Mouse (Mus musculus) monocyte, adult 2 months (primary cell): ENCODE results near the gene 6430571L13Rik.
"Not testable (repeated sequence)": the region's sequence is repeated elsewhere in the genome, so short reads cannot be mapped to it uniquely, and the experiment has no call there.

Source experiments
- DNase-seq, 2 experiments: peaks; one replicate each; pipeline ENCODE4 v3.0.0; 2022; ENCODE audit warnings: low spot score in 2 of 2, low read depth in 1 of 2

The 6430571L13Rik gene

DNA sequence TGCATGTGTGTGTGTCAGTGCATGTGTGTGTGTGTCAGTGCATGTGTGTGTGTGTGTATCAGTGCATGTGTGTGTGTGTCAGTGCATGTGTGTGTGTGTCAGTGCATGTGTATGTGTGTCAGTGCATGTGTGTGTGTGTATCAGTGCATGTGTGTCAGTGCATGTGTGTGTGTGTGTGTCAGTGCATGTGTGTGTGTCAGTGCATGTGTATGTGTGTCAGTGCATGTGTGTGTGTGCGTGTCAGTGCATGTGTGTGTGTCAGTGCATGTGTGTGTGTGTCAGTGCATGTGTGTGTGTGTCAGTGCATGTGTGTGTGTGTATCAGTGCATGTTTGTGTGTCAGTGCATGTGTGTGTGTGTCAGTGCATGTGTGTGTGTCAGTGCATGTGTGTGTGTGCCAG lies 33.7 kb upstream of the 6430571L13Rik start:
- not testable (repeated sequence) for DNase-seq

DNA sequence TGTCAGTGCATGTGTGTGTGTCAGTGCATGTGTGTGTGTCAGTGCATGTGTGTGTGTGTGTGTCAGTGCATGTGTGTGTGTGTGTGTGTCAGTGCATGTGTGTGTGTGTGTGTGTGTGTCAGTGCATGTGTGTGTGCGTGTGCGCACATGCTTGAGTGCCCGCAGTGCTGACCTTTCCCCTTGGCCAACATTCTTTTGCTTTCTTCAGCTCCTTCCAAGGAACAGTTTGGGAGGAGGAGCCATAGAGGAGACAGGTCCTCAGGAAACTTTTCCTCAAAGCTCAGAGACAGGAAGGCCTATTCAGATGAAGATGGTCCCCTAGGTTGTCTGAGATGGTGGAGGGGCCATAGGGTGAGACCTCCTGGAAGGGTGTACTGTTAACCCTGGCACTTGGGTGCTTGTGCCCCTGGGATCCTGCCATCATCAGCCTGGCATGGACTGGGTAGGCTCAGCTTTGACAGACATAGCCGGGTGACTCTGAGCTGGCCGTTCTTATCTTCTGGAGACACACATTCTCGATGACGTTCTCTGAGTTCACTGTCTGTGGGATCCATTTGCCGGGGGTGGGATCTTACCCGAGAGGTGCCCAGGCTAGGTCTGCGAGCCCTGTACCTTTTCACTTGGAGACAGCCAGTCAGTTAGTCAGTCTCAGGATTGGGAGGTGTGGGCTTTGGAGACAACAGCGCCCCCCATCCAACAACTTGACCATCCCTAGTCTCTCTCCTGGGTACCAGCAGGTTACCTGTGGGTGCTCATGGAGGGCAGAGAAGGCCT lies 33.1 kb upstream of the 6430571L13Rik start:
- DNase-seq = no peak

DNA sequence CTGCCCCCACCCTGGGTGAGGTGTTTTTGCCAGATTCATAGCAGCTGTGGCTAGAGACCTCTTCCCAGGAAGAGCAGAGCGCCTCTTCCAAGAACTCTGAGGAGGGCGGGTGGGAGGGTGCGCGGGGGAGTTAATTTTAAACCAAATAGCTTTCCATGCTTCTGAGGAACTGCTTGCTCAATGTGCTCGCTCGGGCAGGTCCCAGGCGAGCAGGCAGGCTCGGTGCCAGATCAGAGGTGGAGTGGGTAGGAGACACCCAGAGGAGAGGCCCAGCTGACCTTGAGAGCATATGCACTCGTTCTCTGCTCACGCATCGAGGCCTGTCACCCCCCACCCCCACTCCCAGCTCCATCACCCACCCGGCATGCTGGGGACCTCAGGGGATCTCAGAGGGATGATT lies 32.5 kb upstream of the 6430571L13Rik start:
- DNase-seq = no peak

DNA sequence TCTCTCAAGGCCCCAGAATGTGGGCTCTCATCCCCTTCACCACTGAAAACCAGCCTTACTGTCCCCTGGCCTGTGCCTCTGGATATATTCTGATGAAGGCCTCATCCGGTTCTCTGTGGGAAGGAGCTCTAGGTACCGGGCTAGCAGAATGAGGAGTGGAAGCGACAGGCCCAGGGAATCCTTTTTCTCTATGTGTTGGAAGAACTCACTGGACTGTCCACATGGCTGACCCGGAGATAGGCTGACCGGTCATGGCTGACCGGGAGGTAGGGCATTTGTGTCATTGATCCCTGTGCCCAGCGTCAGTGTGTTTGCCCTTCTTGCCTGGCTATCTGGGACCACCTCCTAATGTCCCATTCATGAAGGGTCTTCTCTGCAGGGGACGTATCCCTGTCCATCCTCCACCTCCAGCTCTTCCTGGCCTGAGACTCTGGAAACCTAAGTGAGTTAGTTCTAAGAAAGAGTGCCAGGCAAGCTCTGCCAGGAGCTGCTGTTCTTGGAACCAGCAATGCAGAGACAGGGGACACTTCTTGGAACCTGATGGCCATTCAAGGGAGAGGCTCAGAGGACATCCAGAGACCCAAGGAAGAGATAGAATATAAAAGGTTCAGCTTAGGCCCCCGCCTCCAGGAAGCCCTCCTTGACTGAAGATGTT lies 31.9 kb upstream of the 6430571L13Rik start:
- DNase-seq = no peak

DNA sequence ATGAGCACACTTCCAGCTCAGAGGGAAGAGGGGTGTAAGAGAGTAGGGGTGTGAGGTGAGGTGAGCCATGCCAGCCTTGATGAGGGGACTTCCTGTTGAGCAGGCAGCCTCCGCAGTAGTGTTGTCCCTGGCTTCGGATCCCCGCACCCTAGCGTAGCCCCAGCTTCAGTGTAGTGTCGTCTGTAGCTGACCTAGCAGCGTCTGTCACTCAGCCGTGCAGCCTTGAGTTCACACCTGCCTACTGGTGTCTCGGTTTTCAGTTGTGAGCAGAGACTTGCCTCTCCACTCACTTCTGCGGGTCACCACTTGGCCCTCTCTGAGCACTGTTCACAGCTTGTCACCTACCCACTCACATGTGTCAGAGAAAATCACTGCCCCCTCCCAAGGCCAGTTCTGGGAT lies 31.2 kb upstream of the 6430571L13Rik start:
- DNase-seq = no peak

DNA sequence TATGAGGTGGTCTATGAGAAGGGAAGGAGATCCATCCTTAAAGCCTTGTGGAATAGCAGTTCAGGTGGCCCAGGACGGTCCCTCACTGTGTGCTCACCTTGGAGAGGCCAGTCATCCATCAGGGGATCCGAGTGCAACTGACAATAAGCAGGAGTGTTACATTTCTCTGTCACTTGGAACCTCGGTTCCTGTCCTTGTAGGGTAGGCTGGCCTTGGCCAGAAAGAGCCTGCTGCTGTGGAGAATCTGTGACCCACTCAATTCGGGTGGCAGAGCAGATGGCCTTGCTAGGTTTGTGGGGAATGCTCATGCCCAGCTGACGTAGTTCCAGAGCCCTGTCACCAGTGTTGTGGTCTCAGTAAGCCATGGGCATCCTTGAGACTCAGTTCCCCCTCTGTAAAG lies 30.8 kb upstream of the 6430571L13Rik start:
- no peak for DNase-seq

DNA sequence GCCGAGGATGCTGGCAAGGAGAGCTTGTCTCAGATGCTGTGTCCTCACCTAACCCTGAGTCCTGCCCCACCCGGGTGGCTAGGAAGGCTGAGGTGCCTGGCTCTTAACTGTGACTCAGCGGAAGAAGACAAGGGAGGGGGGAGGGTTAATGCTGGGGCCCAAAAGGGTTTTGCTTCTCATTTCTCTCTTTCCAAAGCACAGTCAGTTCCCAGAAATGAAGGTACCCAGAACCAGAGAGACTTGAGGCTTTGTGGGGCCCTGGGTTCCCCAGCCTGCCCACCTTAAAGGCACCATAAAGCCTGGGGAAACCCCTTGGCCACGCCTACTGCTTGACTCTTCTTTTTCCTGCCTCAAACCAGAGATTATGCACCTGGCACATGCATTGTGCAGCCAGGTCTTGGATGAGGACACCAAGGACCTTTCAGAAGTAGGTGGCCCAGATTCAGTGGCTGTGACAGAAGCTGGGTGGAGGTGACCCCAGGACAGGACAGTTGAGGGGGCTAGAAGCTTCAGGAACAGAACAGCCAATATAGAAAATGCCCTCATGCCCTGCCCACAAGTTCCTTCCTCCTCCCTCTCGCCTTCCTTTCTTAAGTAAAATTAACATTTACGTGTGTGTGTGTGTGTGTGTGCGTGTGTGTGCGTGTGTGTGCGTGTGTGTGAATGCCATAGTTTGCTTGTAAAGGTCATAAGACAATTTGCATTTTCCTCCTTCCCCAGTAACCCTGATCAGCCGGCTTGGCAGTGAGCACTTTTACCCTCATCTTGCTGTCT lies 27.4 kb upstream of the 6430571L13Rik start:
- no peak for DNase-seq

DNA sequence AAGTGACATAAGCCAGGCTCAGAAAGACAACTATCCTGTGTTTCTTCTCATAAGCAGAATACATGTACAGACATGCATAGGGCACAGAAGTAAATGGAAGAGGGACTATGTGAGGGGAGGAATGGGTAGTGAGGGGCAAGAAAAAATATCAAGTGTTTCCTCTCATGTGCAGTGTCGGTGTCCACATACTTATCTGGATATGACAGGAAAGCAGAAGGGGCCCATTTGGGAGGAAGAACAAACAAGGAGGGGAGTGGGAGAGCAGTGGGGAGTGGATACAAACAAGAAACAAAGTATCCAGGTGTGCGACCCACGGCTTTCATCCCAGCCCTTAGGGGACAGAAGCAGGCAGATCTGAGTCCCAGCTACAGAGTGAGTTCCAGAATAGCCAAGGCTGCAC lies 26.5 kb upstream of the 6430571L13Rik start:
- no peak for DNase-seq

DNA sequence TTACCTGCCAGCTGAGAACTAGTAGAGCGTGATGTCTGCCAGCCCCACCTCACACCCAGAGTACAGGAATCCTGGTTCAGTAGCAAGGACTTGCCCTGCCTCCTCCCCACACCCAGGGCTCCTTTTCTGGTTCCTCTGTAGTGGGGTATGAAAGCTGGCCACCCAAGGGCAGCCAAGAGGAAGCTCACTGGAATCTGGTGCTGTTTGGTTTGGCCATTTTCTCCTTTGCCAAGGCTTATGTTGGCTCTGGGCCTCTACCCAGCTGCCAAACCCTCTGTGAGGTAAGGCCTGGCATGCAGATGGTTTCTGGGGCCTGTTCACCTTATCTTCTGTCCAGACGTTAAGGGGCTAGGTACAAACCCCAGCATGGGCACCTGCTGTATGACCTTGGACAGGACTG lies 24.6 kb upstream of the 6430571L13Rik start:
- no peak for DNase-seq

DNA sequence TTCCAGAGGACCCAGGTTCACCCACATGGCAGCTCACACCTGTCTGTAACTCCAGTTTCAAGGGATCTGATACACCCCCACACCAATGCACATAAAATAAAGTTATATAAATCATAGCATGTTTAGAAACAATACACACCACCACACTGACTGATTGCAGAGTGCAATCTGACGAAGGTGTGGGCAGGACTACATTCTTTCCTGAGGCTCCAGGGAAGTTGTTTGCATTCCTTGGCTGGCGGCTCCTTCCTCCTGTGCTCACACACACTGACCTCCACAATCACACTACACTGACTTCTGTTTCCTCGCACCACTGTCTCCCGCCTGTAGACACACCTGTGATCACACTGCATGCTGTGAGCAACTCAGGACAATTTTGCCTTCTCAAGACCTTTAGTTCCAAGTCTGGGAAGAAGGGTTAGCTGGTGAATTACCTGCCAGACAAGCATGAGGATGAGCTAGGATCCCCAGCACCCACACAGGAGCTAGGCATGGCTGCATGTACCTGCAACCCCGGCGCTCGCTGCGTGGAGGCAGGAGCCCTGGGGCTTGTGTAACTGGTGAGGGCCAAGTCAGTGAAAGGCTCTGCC lies 17.8 kb upstream of the 6430571L13Rik start:
- no peak for DNase-seq

DNA sequence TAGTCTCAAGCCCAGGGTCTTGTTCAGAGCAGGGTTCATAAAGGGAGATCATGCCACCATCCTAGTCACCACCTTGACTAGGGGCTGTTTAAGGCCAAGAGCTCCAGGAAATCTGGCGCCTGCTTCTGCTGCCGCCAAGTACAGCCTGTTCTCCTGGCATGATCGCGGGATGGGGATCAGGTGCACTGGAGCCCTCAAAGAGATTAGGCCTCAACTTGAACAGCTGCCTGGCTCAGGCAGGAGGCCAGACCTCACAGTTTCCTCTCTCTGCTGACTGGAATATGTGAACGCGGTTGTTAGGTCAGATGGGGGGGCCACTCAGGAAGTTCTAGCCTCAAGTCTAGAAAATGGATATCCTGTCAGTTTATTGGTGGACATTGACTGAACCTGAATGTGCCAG lies 16.8 kb upstream of the 6430571L13Rik start:
- no peak for DNase-seq

DNA sequence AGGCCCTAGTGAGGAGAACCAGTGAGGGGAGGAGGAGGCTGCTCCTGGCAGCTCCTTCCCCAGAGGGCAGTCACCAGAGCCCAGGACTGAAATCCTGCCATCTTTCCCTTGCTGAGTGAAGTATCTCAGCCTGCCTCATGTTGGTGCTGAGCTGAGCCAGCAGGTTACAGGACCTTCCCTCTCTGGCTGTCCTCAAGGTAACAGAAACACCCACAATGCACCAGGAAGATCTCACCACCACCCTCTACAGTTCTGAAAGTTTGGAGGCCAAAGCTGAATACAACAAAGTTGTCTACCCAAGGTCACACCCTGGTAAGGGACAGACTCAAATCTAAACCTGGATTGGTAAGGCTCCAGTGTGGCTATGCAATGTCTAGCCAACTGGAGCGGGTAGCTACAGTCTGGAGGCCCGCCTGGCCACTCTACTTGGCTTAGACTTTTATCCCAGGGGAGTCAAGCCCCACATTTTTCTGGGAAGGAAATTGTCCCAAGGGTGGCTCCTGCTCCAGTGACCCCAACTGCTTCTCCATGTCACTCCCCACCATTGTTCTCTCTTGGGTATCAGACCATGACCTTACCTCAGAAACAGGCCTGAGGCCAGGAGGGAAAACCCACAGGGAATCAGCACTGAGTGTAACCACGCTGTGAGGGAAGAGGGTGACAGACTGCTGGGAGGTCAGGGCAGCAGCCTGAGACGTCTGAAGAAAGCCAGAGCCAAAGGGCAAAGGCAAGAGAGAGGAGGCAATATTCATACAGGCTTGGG lies 15.4 kb upstream of the 6430571L13Rik start:
- DNase-seq = no peak

DNA sequence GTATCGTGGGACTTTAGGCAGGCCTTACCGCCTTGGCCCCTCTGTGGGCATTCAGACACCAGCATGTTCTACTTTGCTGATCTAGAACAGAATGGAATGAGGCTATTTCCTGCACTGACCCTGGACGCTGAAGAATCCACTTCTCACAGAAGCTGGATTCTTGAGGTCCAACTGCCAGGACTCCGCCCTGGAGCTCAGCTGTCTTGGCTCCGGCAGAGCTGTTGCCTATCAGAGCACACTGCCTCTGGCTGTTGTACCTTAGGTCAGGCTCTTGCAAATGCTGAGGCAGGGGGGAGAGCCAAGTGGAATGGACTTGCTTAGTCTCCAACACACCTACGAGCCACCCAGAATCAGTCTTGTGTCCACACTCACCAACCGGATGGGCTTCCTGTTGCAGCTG lies 14.5 kb upstream of the 6430571L13Rik start:
- DNase-seq = no peak

DNA sequence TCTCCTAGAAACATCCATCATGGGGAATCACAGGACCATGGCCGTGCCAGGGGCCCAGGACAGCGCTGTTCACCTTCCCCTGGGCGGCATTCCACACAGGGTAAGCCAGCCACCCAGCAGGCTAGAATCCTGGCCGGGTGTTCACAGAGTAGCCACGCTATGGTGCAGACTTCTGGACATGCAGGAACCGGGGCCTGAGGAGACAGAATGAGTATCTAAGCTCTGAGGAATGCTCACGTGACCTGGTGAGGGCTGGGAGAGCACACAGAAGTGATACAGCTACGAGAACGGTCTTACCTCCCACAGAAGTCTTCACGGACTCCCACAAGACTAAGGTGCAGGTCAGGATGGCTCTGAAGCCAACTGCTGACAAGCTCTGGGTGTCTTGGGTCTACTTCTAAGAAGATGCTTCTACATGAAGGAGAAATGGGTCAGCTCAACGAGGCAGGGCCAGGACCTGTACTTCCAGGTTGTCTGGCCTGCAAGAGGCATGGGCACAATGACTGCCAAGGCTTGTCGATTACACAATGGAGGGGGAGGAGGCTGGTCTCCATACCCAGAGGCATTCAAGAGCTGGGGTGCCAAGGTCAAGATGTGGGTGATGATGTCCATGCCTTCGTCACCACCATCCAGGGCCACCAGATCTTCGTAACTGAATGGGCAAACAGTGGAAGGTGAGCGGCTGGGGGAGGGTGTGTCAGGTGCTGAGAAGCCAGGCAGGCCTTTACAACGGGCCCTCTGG lies 12.4 kb upstream of the 6430571L13Rik start:
- no peak for DNase-seq

DNA sequence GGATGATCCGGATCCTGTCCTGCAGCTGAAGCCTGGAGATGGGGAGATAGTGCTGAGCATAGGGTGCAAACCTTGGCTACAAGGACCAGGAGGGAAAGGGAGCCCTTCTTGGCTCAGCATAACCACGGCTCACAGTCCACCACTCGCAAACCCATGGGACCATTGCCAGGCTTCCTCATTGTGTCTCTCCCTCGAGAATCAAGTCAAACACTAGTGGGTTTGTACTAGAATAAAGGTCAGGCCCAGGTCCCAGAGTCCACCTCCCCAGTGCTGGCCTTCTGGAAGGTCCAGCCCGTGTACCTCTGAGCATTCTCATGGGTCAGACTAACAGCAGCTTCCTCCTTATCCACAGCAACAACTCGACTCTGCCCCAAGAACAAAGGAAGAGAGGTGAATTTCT lies 9.6 kb upstream of the 6430571L13Rik start:
- no peak for DNase-seq

DNA sequence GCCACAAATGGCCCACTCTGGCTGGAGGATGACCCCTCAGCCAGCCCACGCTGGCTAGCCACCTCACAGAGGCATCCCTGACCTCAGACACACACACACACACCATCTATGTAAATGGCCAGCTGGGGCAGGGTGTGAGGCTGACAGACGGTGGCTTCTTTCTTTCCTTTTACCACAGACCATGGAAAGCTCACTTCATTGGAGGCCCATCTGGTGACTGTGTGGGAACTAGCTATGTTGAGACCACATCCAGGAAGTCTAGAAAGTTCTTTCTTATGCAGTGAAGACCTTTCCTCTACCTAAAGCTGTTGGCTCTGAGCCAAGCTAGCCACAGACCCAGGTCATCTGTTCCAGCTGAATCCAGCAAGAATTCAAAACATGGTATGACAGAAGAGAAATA lies 6.7 kb upstream of the 6430571L13Rik start:
- no peak for DNase-seq

DNA sequence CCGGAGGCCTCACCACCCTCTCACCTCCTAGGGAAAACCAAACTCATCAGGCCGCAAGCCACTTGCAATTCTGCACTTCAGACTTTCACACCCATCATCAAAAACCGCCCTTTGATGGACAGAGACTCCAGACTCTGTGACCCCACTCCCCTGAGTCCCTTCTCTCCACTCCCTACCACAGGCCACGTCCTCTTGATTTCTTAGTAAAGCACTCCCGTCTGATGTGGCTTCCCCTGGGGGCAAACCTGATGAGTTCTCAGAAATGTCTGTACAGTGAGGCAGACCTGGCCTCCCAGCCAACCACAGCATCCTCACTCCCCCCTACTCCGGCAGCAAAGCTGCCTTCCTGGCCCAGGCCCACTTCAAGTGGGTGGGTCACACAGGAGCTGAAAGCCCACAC lies 6.0 kb upstream of the 6430571L13Rik start:
- DNase-seq = no peak

DNA sequence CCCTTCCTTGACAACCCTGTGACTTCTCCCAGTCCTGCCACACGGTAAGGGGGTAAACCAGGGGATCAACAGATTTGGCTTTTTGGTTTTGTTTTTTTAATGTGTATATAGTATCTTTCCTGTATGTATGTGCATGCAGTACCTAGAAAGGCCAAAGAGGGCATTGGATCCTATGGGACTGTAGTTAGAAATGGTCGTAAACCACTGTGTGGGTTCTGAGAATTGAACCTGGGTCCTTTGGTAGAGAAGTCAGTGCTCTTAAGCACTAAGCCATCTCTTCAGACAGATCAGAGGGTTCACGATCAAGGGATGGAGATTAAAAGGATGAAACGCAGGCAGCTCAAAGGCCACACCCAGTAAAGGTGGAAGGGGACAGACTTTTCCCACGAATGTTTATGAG lies 5.4 kb upstream of the 6430571L13Rik start:
- DNase-seq = no peak

DNA sequence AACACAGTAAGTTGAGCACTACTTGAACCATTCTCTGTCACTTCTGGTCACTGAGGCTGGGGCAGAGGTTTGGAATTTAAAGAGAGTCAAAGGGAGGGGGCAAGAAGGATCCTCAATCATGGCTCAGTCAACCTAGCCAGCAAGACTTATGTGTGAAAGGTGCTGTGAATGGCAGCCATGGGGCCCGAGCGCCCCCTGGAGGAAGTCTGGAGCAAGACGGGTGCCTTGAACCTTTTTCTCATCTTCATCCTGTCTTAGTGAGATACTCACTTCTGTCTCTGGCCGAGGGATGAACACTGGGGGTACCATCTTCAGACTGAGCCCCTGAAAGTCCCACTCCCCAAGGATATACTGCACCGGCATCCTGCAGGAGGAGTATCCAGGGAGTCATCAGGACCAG lies 4.5 kb upstream of the 6430571L13Rik start:
- peak in 1 of 2 experiments; percentile 58 for DNase-seq

DNA sequence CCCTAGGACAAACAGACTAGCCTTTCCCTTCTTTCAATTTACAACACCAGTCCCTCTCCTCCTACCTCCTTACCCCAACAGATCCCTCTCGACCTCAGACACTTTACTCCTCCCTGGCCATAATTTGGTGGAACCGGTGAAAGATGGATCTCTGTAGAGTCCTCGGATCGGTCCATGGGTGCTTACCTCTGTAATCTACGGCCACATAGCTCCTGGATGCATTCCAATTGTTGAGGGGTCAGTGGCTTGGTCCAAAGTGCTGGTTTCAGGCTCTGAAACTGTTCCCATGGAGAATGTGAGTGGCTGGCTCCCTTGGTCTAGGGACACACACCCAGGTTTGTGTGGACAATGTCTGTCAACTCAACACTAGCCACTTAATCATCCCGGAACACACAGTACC lies 4.0 kb upstream of the 6430571L13Rik start:
- DNase-seq = no peak
